Mouse (Mus musculus): ENCODE results near the gene Trappc12. TPM values are rescaled to one million over a fixed set of nuclear protein-coding genes. Genes with fewer than 3 reads are reported as not detected.

Trappc12 gene
- polyA plus RNA-seq, 1 experiment, result 30.1 TPM

- Histone ChIP-seq H3K27me3 (replicated peaks; ENCODE audit: control insufficient read depth, insufficient read depth, low read length) (no peaks in the 10 kb centered on the region), H3K36me3 (ENCODE audit: control insufficient read depth, insufficient read depth, low read length) (no peaks in the 10 kb centered on the region), H3K4me1 (ENCODE audit: control insufficient read depth, insufficient read depth, low read length) (0 out of 2 replicates have a peak, but pooled peaks cover 7% of the 10 kb centered on the region), H3K4me3 (ENCODE audit: insufficient read depth, low read depth, low read length) (no peak overlapping the region), H3K27ac (ENCODE audit: insufficient read depth, low read depth, low read length) (no peak overlapping the region)
- DNase-seq, result peak; percentile 83
- no peak for TF ChIP-seq POLR2A (IDR thresholded peaks at IDR 0.05; ENCODE audit: low read depth, low read length)
- no peak for TF ChIP-seq CTCF (conservative IDR thresholded peaks at IDR 0.05; ENCODE audit: insufficient read depth, insufficient read length, low read depth, low read length)
- 66% methylated on average over 19 of the region's 19 CpGs for WGBS
These were observed 49.7 kb downstream of the Trappc12 start for GRCm38 (mm10) chr12:28700561-28701025.

GRCm38 (mm10) chr12:28700101-28700511, 50.2 kb downstream of the Trappc12 start:
- WGBS, result 50% methylated on average over 3 of the region's 3 CpGs
- H3K36me3 ChIP-seq (ENCODE audit: control insufficient read depth, insufficient read depth, low read length), result no peaks in the 10 kb centered on the region
- DNase-seq, result no peak
- TF ChIP-seq CTCF (conservative IDR thresholded peaks at IDR 0.05; ENCODE audit: insufficient read depth, insufficient read length, low read depth, low read length) (no peak), POLR2A (IDR thresholded peaks at IDR 0.05; ENCODE audit: low read depth, low read length) (no peak)
- no peaks in the 10 kb centered on the region for H3K27me3 ChIP-seq (replicated peaks; ENCODE audit: control insufficient read depth, insufficient read depth, low read length)
- H3K27ac ChIP-seq (ENCODE audit: insufficient read depth, low read depth, low read length), result no peak overlapping the region
- no peak overlapping the region for H3K4me3 ChIP-seq (ENCODE audit: insufficient read depth, low read depth, low read length)
- H3K4me1 ChIP-seq (ENCODE audit: control insufficient read depth, insufficient read depth, low read length), result 0 out of 2 replicates have a peak, but pooled peaks cover 7% of the 10 kb centered on the region

DNA sequence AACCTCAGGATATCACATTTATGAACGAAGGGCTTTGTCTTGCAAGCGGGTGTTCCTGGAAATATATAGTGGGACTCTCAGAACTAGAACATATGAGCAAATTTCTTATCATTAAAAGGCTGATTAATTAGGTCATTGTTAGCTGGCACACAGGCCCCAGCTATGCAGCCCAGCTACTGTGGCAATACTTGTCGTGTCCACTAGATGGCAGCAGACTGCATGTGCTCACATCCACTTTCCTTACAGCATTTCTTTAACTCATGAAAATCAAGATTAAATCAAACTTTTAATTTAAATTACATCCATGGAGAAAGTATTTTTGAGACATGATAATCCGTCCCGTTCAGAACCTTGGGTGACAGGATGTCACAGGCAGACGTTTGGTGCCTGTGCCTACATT, 50.6 kb downstream of the Trappc12 start:
- H3K27ac ChIP-seq (ENCODE audit: insufficient read depth, low read depth, low read length), result no peak overlapping the region
- H3K4me1 ChIP-seq (ENCODE audit: control insufficient read depth, insufficient read depth, low read length), result 0 out of 2 replicates have a peak, but pooled peaks cover 6% of the 10 kb centered on the region
- WGBS, result 15% methylated on average over 6 of the region's 6 CpGs
- no peak overlapping the region for H3K4me3 ChIP-seq (ENCODE audit: insufficient read depth, low read depth, low read length)
- no peaks in the 10 kb centered on the region for H3K27me3 ChIP-seq (replicated peaks; ENCODE audit: control insufficient read depth, insufficient read depth, low read length)
- no peak for TF ChIP-seq POLR2A (IDR thresholded peaks at IDR 0.05; ENCODE audit: low read depth, low read length)
- TF ChIP-seq CTCF (conservative IDR thresholded peaks at IDR 0.05; ENCODE audit: insufficient read depth, insufficient read length, low read depth, low read length), result peak; percentile 89
- peak; percentile 72 for DNase-seq
- H3K36me3 ChIP-seq (ENCODE audit: control insufficient read depth, insufficient read depth, low read length), result no peaks in the 10 kb centered on the region

DNA sequence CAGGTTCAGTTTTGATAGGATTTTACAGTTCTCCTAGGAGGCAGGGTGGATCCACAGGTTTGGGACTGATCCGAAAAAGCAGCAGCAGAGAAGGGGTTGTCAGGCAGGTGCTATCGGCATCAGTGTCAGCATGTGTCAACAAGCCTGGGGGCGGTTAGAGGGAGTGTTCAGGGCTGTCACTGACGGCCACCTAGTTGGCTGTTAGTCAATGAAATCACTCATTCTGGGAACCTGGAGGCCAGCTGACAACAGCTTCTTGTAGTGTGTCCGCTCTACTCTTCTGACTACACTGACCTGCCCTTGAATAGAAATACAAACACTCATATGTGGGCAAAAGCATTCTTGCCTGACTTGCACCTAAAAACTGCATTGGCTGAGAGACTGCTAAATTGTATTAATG, 51.2 kb downstream of the Trappc12 start:
- Histone ChIP-seq H3K27ac (ENCODE audit: insufficient read depth, low read depth, low read length) (no peak overlapping the region), H3K36me3 (ENCODE audit: control insufficient read depth, insufficient read depth, low read length) (no peaks in the 10 kb centered on the region), H3K4me3 (ENCODE audit: insufficient read depth, low read depth, low read length) (no peak overlapping the region), H3K27me3 (replicated peaks; ENCODE audit: control insufficient read depth, insufficient read depth, low read length) (no peaks in the 10 kb centered on the region), H3K4me1 (ENCODE audit: control insufficient read depth, insufficient read depth, low read length) (0 out of 2 replicates have a peak, but pooled peaks cover 4% of the 10 kb centered on the region)
- TF ChIP-seq POLR2A (IDR thresholded peaks at IDR 0.05; ENCODE audit: low read depth, low read length) (no peak), CTCF (conservative IDR thresholded peaks at IDR 0.05; ENCODE audit: insufficient read depth, insufficient read length, low read depth, low read length) (no peak)
- WGBS, result 78% methylated on average over 5 of the region's 5 CpGs
- DNase-seq, result no peak

- DNase-seq, result peak; percentile 83
- Histone ChIP-seq H3K36me3 (ENCODE audit: control insufficient read depth, insufficient read depth, low read length) (no peaks in the 10 kb centered on the region), H3K4me3 (ENCODE audit: insufficient read depth, low read depth, low read length) (no peak overlapping the region), H3K27ac (ENCODE audit: insufficient read depth, low read depth, low read length) (no peak overlapping the region), H3K27me3 (replicated peaks; ENCODE audit: control insufficient read depth, insufficient read depth, low read length) (no peaks in the 10 kb centered on the region), H3K4me1 (ENCODE audit: control insufficient read depth, insufficient read depth, low read length) (0 out of 2 replicates have a peak, but pooled peaks cover 4% of the 10 kb centered on the region)
- no peak for TF ChIP-seq CTCF (conservative IDR thresholded peaks at IDR 0.05; ENCODE audit: insufficient read depth, insufficient read length, low read depth, low read length)
- TF ChIP-seq POLR2A (IDR thresholded peaks at IDR 0.05; ENCODE audit: low read depth, low read length), result no peak
- 49% methylated on average over 14 of the region's 14 CpGs for WGBS
These were observed 52.3 kb downstream of the Trappc12 start for GRCm38 (mm10) chr12:28697821-28698595.

GRCm38 (mm10) chr12:28694776-28695175, 55.5 kb downstream of the Trappc12 start:
- TF ChIP-seq POLR2A (IDR thresholded peaks at IDR 0.05; ENCODE audit: low read depth, low read length) (no peak), CTCF (conservative IDR thresholded peaks at IDR 0.05; ENCODE audit: insufficient read depth, insufficient read length, low read depth, low read length) (no peak)
- H3K27ac ChIP-seq (ENCODE audit: insufficient read depth, low read depth, low read length), result no peak overlapping the region
- no peaks in the 10 kb centered on the region for H3K27me3 ChIP-seq (replicated peaks; ENCODE audit: control insufficient read depth, insufficient read depth, low read length)
- DNase-seq, result no peak
- no peak overlapping the region for H3K4me3 ChIP-seq (ENCODE audit: insufficient read depth, low read depth, low read length)
- no peaks in the 10 kb centered on the region for H3K36me3 ChIP-seq (ENCODE audit: control insufficient read depth, insufficient read depth, low read length)
- 91% methylated on average over 7 of the region's 7 CpGs for WGBS
- 0 out of 2 replicates have a peak, but pooled peaks cover 4% of the 10 kb centered on the region for H3K4me1 ChIP-seq (ENCODE audit: control insufficient read depth, insufficient read depth, low read length)

DNA sequence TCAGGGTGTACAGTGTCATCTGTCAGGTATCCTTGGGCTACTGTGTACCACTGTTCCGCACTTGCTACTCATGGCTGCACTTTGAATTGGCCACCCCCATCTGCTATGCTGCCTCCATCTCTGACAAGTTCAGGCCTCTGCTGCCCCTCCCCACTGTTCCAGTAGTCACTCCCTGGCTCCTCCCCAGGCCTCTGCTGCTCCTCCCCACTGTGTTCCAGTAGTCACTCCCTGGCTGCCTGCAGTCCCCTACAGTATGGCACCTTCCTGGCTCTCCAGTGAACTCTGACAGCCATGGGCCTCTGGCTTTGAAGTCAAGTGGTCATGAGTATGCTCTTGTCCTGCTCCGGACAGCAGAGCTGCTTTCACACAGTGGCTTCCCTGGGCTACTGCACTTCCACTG, 56.0 kb downstream of the Trappc12 start:
- Histone ChIP-seq H3K4me3 (ENCODE audit: insufficient read depth, low read depth, low read length) (no peak overlapping the region), H3K27me3 (replicated peaks; ENCODE audit: control insufficient read depth, insufficient read depth, low read length) (no peaks in the 10 kb centered on the region), H3K4me1 (ENCODE audit: control insufficient read depth, insufficient read depth, low read length) (0 out of 2 replicates have a peak, but pooled peaks cover 4% of the 10 kb centered on the region), H3K27ac (ENCODE audit: insufficient read depth, low read depth, low read length) (no peak overlapping the region), H3K36me3 (ENCODE audit: control insufficient read depth, insufficient read depth, low read length) (no peaks in the 10 kb centered on the region)
- WGBS, result 77% methylated on average over 2 of the region's 2 CpGs
- peak; percentile 35 for DNase-seq
- TF ChIP-seq CTCF (conservative IDR thresholded peaks at IDR 0.05; ENCODE audit: insufficient read depth, insufficient read length, low read depth, low read length), result no peak
- TF ChIP-seq POLR2A (IDR thresholded peaks at IDR 0.05; ENCODE audit: low read depth, low read length), result no peak
